Mouse (Mus musculus): ENCODE measurements around the gene Olfr51.
"Not testable (repeated sequence)": the region's sequence is repeated elsewhere in the genome, so short reads cannot be mapped to it uniquely, and the experiment has no call there.

GRCm38 (mm10) chr11:51047809-51048208 lies 44.4 kb downstream of the Olfr51 start, which contains the start of gene Olfr1375:
- not testable (repeated sequence) for TF ChIP-seq CTCF (IDR thresholded peaks at IDR 0.05; ENCODE audit: control insufficient read depth, insufficient read depth, low read length); POLR2A (IDR thresholded peaks at IDR 0.05; ENCODE audit: borderline replicate concordance, control insufficient read depth, low read depth, low read length)
